Mouse (Mus musculus) lung, postnatal 0 days (tissue): ENCODE data around the gene Tmem151a. TPM values are rescaled to one million over a fixed set of nuclear protein-coding genes. Genes with fewer than 3 reads are reported as not detected.
A peak's percentile ranks its signal among the peaks of the same experiment; 100 is the strongest.

Experiments used
- ATAC-seq: fragments of 200-750 bp; cut with Nextera tagmentation; 2 replicates; pipeline ENCODE4 v1.8.0; 2017; ENCODE audit warnings: moderate library complexity
- DNase-seq: peaks from one replicate; pipeline ENCODE4 v3.0.0-alpha.2; 2016; ENCODE audit warnings: low spot score
- H3K27ac ChIP-seq: fragments of 300-500 bp; sonication (generic); 2 replicates; pipeline ENCODE4 v1.5.1; 2014; ENCODE audit warnings: antibody characterized with exemption, mild to moderate bottlenecking, low read length, mixed read lengths
- H3K27me3 ChIP-seq: fragments of 300-500 bp; sonication (generic); replicated peaks from 2 replicates; pipeline ENCODE4 v1.6.1; 2014; ENCODE audit warnings: low read length, mixed read lengths; ENCODE audit not compliant: insufficient read depth
- H3K36me3 ChIP-seq: fragments of 300-500 bp; sonication (generic); 2 replicates; pipeline ENCODE4 v1.6.1; 2014; ENCODE audit warnings: low read length, mixed read lengths; ENCODE audit not compliant: insufficient read depth
- H3K4me1 ChIP-seq: fragments of 300-500 bp; sonication (generic); 2 replicates; pipeline ENCODE4 v1.6.1; 2014; ENCODE audit warnings: antibody characterized with exemption, low read depth, low read length, mixed read lengths; ENCODE audit not compliant: insufficient read depth
- H3K4me2 ChIP-seq: fragments of 300-500 bp; sonication (generic); replicated peaks from 2 replicates; pipeline ENCODE4 v1.6.1; 2014; ENCODE audit warnings: low read depth, mild to moderate bottlenecking, low read length, moderate library complexity, mixed read lengths
- H3K4me3 ChIP-seq: fragments of 300-500 bp; sonication (generic); 2 replicates; pipeline ENCODE4 v1.5.1; 2014; ENCODE audit warnings: low read depth, low read length
- H3K9ac ChIP-seq: fragments of 300-500 bp; sonication (generic); replicated peaks from 2 replicates; pipeline ENCODE4 v1.6.1; 2014; ENCODE audit warnings: low read depth, mild to moderate bottlenecking
- H3K9me3 ChIP-seq: fragments of 300-500 bp; sonication (generic); 2 replicates; pipeline ENCODE4 v1.6.1; 2016; ENCODE audit warnings: low read length, mixed read lengths
- CTCF ChIP-seq: IDR thresholded peaks from 2 replicates; pipeline ENCODE4 v1.5.1; 2016; ENCODE audit warnings: antibody characterized with exemption, mild to moderate bottlenecking
- EP300 ChIP-seq: IDR thresholded peaks from 2 replicates; pipeline ENCODE4 v1.6.1; 2016; ENCODE audit warnings: antibody characterized with exemption, mild to moderate bottlenecking, control low read depth
- WGBS: fragments of 180-500 bp; shearing (Covaris S2); extraction: QIAGEN DNeasy Blood & Tissue Kit; methylation state at CpG from one replicate; pipeline ENCODE4 v1.1.7; 2014; 5-methylcytosine and 5-hydroxymethylcytosine counted together
- polyA plus RNA-seq: library from polyadenylated mRNA; unstranded; fragments of >200 nt; fragmentation: Nextera tagmentation; extraction: Ambion mirVana; gene quantifications from 2 replicates; pipeline ENCODE4 v1.2.1, GENCODE M21; 2015

Gene Tmem151a
- polyA plus RNA-seq, 1 experiment from 2014 or later = 4.5 TPM

DNA sequence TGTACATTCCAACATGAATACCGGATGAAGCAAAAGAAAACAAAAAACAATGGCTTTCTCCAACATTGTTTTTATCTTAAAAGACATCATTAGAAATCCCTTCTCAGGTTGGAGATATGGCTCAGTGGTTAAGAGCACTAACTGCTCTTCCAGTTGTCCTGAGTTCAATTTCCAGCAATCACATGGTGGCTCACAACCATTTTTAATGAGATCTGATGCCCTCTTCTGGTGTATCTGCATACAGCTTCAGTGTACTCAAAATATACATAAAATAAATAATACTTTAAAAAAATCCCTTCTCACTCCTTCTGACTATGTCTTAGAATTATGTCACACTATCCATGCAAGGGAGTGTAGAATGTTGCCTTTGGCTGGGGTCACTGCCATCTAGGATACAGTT is 6.1 kb downstream of the Tmem151a start:
- peaks cover 28% of the 10 kb centered on the region; the same call in 1 of the 2 replicates for H3K27me3 ChIP-seq
- H3K4me1 ChIP-seq = no peaks in the 10 kb centered on the region
- 87% methylated on average over 1 of the region's 1 CpGs for WGBS

DNA sequence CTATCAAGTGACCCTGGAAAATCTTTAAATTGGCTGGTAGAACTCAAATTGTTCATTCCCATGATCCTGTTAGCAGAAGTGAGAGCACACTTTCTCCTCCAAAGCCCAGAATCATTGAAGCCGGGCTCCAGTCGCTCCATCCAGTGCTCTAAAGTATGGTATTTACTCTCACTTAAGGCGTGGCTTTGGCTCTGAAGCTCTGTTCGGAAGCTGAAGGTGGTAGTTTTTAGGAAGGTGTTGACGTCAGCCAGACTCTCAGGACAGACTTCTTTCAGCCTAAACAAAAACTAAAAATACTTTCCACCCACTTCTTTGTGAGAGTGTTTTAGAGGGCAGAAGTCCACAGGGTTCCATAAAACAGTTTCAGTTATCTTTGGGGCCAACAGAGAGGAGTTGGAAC is 11.8 kb downstream of the Tmem151a start:
- 0 out of 2 replicates have a peak, but pooled peaks cover 8% of the 10 kb centered on the region for H3K27me3 ChIP-seq

More for the DNA sequence above, 6.1 kb downstream of the Tmem151a start:
- DNase-seq = no peak
- no peaks in the 10 kb centered on the region for H3K36me3 ChIP-seq
- no peak overlapping the region for H3K9ac ChIP-seq
- no peaks in the 10 kb centered on the region for H3K9me3 ChIP-seq
- no peak for TF ChIP-seq CTCF
- TF ChIP-seq EP300 = no peak
- ATAC-seq = no peak
- H3K4me2 ChIP-seq = no peak overlapping the region
- H3K27ac ChIP-seq = no peak overlapping the region
- no peak overlapping the region for H3K4me3 ChIP-seq

DNA sequence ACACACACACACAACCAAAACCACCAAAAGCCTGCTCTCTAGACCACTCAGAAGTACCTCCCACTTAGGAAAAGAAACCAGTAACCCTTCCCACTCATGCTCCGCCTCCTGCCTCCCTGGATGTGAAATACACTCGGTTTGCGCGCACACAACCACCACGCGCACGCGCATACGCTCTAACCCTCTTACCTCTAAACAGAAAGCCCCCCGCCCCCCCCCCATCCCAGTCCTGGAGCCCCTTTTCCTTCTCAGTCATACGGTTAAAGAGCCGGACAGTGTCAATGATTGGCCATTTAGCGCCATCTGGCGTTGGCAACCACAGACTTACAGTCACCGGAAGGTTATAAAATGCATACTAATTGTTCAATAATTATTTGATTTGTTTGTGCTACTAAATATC is 12.3 kb downstream of the Tmem151a start:
- ATAC-seq = peak; percentile 47
- H3K27ac ChIP-seq = no peak overlapping the region

More for the DNA sequence above, 11.8 kb downstream of the Tmem151a start:
- Histone ChIP-seq H3K9ac (no peak overlapping the region), H3K9me3 (no peaks in the 10 kb centered on the region), H3K4me3 (no peak overlapping the region), H3K4me2 (no peak overlapping the region; the same call in 1 of the 2 replicates), H3K4me1 (peaks cover under 1% of the 10 kb centered on the region; the same call in 1 of the 2 replicates), H3K36me3 (no peaks in the 10 kb centered on the region), H3K27ac (no peak overlapping the region)
- WGBS = 23% methylated on average over 5 of the region's 5 CpGs
- DNase-seq = no peak
- no peak for ATAC-seq
- TF ChIP-seq EP300 (0 out of 2 replicates have a peak, but pooled peaks have one; percentile 20), CTCF (no peak)

DNA sequence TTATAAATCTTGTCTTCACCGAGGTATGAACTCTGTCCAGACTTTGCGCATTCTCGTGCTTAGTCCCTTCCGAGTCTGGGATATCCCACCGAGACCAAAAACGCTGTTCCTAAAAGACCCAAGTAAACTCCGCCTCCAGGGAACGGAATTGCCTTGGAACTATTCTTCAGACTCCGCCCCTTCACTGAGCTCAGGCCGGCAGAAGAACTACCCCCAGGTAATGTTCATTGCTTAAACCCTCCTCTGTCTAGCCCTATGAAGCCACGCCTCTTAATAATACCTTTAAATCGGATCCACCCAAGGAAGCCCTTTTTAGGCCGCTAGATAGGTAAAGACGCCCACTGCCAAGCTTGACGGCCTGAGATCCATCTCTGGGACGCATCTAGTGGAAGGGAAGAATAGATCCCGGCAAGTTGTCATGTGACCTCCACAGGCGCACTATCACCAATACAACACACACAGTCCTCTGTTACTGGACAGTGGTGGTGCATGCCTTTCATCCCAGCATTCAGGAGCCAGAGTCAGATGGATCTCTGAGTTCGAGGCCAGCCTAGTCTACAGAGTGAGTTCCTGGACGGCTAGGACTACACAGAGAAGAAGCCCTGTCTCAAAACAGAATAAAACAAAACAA is 12.8 kb downstream of the Tmem151a start:
- WGBS = 3% methylated on average over 20 of the region's 20 CpGs
- DNase-seq = peak; percentile 60
- peak overlapping the region; percentile 11; the same call in 1 of the 2 replicates for H3K27ac ChIP-seq

More for the DNA sequence above, 12.3 kb downstream of the Tmem151a start:
- TF ChIP-seq EP300 (no peak), CTCF (peak; percentile 74)
- Histone ChIP-seq H3K4me1 (peaks cover 6% of the 10 kb centered on the region; the same call in 1 of the 2 replicates), H3K4me2 (peak overlapping the region; percentile 70), H3K4me3 (peak overlapping the region; percentile 41), H3K9ac (no peak overlapping the region), H3K9me3 (no peaks in the 10 kb centered on the region), H3K36me3 (no peaks in the 10 kb centered on the region), H3K27me3 (0 out of 2 replicates have a peak, but pooled peaks cover 11% of the 10 kb centered on the region)
- 1% methylated on average over 15 of the region's 15 CpGs for WGBS
- peak; percentile 67 for DNase-seq

DNA sequence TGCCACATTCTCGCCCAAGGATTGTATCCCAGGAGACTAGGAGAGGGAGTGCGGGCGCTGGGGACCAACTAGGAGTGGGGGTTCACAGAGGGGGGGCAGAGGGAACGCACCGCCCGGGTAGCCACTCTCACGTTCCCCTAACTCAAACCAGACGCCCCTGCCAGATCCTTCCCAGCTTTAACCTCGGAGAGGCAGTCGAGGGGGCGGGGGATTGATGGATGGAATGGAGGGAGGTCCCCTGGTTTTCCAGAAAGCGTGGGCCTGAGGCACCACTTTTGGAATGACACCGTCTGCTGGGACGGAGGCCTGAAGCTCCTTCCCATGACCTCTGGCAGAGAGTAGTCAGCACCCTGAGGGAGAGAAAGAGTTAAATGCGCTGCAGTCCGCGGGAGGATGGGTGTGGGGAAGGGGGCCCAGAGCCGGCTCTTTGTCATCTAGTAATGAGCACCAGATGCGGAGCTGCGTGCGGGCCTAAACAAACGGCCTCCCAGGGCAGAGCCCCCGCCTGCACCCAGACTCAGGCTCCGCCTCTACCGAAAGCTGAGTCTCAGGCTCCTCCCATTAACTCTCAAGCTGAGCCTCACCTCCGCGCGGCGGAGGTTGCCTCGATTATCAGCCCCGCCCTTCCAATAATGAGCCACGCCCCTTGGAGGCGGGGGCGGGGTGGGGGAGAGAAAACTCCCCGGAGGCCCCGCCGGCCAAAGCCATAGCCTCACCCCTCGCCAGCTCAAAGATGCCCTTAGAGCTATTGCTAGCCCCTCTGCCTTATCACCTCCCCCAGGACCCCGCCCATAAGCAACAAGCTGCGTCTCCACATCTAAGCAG is 13.6 kb downstream of the Tmem151a start:
- Histone ChIP-seq H3K4me3 (peak overlapping the region; percentile 41), H3K9me3 (no peaks in the 10 kb centered on the region), H3K27ac (peak overlapping the region; percentile 11; the same call in 1 of the 2 replicates), H3K4me2 (peak overlapping the region; percentile 70), H3K27me3 (0 out of 2 replicates have a peak, but pooled peaks cover 11% of the 10 kb centered on the region), H3K4me1 (peaks cover 14% of the 10 kb centered on the region; the same call in 1 of the 2 replicates), H3K36me3 (no peaks in the 10 kb centered on the region), H3K9ac (0 out of 2 replicates have a peak overlapping the region, but pooled peaks have one; percentile 16)
- no peak for TF ChIP-seq CTCF
- no peak for TF ChIP-seq EP300
- WGBS = 2% methylated on average over 38 of the region's 40 CpGs
- peak; percentile 92 for DNase-seq
- peak; percentile 80 for ATAC-seq

More for the DNA sequence above, 12.8 kb downstream of the Tmem151a start:
- Histone ChIP-seq H3K9me3 (no peaks in the 10 kb centered on the region), H3K27me3 (0 out of 2 replicates have a peak, but pooled peaks cover 11% of the 10 kb centered on the region), H3K9ac (no peak overlapping the region), H3K4me1 (peaks cover 7% of the 10 kb centered on the region; the same call in 1 of the 2 replicates), H3K4me2 (peak overlapping the region; percentile 70), H3K36me3 (no peaks in the 10 kb centered on the region), H3K4me3 (peak overlapping the region; percentile 41)
- ATAC-seq = peak; percentile 6
- TF ChIP-seq CTCF = no peak
- no peak for TF ChIP-seq EP300
